Mouse (Mus musculus) bone marrow macrophage, adult 2 months (primary cell): ENCODE data around the gene Limd2. TPM values are rescaled to one million over a fixed set of nuclear protein-coding genes. Genes with fewer than 3 reads are reported as not detected.
A peak's percentile ranks its signal among the peaks of the same experiment; 100 is the strongest.

Source experiments
- H3K27ac ChIP-seq: 2 replicates; pipeline ENCODE4 v1.5.1; 2012; ENCODE audit warnings: low read depth, low read length; ENCODE audit not compliant: insufficient read depth
- H3K4me1 ChIP-seq: 2 replicates; pipeline ENCODE4 v1.6.1; 2012; ENCODE audit warnings: low read length; ENCODE audit not compliant: control insufficient read depth, insufficient read depth
- H3K4me3 ChIP-seq: 2 replicates; pipeline ENCODE4 v1.5.1; 2012; ENCODE audit warnings: mild to moderate bottlenecking, low read length, moderate library complexity; ENCODE audit not compliant: insufficient read depth
- CTCF ChIP-seq: IDR thresholded peaks from 2 replicates; pipeline ENCODE4 v1.5.1; 2012; ENCODE audit warnings: low read depth, mild to moderate bottlenecking, low read length, moderate library complexity
- POLR2A ChIP-seq: IDR thresholded peaks from 2 replicates; pipeline ENCODE4 v1.6.1; 2012; ENCODE audit warnings: mild to moderate bottlenecking, low read depth, low read length, borderline replicate concordance
- polyA plus RNA-seq: library from polyadenylated mRNA; stranded (reverse); fragments of >200 nt; gene quantifications from 2 replicates; pipeline ENCODE4 v1.2.4, GENCODE M21; 2012; ENCODE audit not compliant: missing spikeins, insufficient read depth, insufficient read length

The Limd2 gene
- polyA plus RNA-seq, 1 experiment: 272 TPM

DNA sequence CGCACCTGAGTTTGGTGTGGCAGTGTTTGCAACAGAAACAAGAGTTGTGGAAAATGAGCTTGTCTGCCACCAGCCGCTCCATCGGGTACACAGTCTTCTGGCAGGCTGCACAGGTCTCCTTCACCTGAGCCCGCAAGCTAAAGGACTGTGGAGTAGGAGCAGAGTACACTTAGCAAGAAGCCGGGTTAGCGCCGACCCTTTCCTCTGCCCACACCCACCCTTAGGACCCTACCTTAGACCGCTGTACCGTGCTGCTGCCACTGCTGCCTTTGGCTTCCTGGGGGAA lies 1.8 kb downstream of the Limd2 start:
- peak overlapping the region; percentile 95 for H3K4me3 ChIP-seq
- TF ChIP-seq POLR2A (no peak), CTCF (no peak)
- H3K27ac ChIP-seq: peak overlapping the region; percentile 91
- H3K4me1 ChIP-seq: peaks cover 31% of the 10 kb centered on the region

GRCm38 (mm10) chr11:106158081-106158929 lies 2.4 kb downstream of the Limd2 start:
- H3K4me1 ChIP-seq: peaks cover 35% of the 10 kb centered on the region
- TF ChIP-seq CTCF: 0 out of 2 replicates have a peak, but pooled peaks have one; percentile 15
- no peak for TF ChIP-seq POLR2A
- peak overlapping the region; percentile 95 for H3K4me3 ChIP-seq
- peak overlapping the region; percentile 91 for H3K27ac ChIP-seq

GRCm38 (mm10) chr11:106157154-106157553 lies 3.5 kb downstream of the Limd2 start:
- no peak overlapping the region for H3K27ac ChIP-seq
- peaks cover 41% of the 10 kb centered on the region for H3K4me1 ChIP-seq
- H3K4me3 ChIP-seq: no peak overlapping the region
- no peak for TF ChIP-seq POLR2A
- no peak for TF ChIP-seq CTCF

GRCm38 (mm10) chr11:106156257-106156656 lies 4.4 kb downstream of the Limd2 start:
- Histone ChIP-seq H3K4me3 (no peak overlapping the region), H3K4me1 (peaks cover 41% of the 10 kb centered on the region)

GRCm38 (mm10) chr11:106155761-106156160 lies 4.9 kb downstream of the Limd2 start:
- Histone ChIP-seq H3K27ac (no peak overlapping the region), H3K4me1 (peaks cover 40% of the 10 kb centered on the region), H3K4me3 (no peak overlapping the region)
- TF ChIP-seq POLR2A: no peak
- no peak for TF ChIP-seq CTCF

More at GRCm38 (mm10) chr11:106156257-106156656, 4.4 kb downstream of the Limd2 start:
- TF ChIP-seq CTCF (no peak), POLR2A (no peak)
- H3K27ac ChIP-seq: no peak overlapping the region

DNA sequence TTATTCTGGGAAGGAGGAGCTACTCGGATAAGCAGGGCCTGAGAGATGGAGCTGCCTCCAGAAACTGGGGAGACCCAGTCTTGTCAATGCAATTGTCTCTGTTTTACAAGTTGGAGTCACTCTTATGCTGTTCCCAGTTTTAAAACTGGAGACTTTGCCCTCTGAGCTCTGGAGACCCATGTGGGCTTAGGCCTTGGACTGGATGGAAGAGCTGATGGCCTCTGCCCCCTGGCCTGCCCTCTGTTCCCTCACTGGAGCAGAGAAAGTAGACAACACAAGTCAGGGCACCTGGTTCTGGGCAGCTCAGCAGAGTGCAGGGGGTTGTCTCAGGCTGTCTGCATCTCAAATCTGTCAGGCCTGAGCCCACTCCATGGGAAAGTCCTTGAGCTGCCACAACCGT lies 5.9 kb downstream of the Limd2 start:
- H3K27ac ChIP-seq: no peak overlapping the region
- H3K4me3 ChIP-seq: no peak overlapping the region
- TF ChIP-seq CTCF (no peak), POLR2A (no peak)

GRCm38 (mm10) chr11:106154091-106154490 lies 6.6 kb downstream of the Limd2 start:
- TF ChIP-seq CTCF: no peak
- TF ChIP-seq POLR2A: no peak
- Histone ChIP-seq H3K27ac (peak overlapping the region; percentile 58), H3K4me1 (peaks cover 36% of the 10 kb centered on the region), H3K4me3 (no peak overlapping the region)

More for the DNA sequence above, 5.9 kb downstream of the Limd2 start:
- peaks cover 36% of the 10 kb centered on the region for H3K4me1 ChIP-seq

GRCm38 (mm10) chr11:106152132-106152531 lies 8.5 kb downstream of the Limd2 start:
- Histone ChIP-seq H3K4me3 (no peak overlapping the region), H3K27ac (no peak overlapping the region), H3K4me1 (peaks cover 30% of the 10 kb centered on the region)
- TF ChIP-seq CTCF (no peak), POLR2A (no peak)

GRCm38 (mm10) chr11:106151219-106151618 lies 9.4 kb downstream of the Limd2 start:
- H3K4me1 ChIP-seq: peaks cover 31% of the 10 kb centered on the region
- TF ChIP-seq POLR2A (no peak), CTCF (no peak)
- no peak overlapping the region for H3K27ac ChIP-seq
- no peak overlapping the region for H3K4me3 ChIP-seq
